Mouse (Mus musculus): Measurements from ENCODE around the gene Pip4k2c. TPM values are rescaled to one million over a fixed set of nuclear protein-coding genes. Genes with fewer than 3 reads are reported as not detected.
A peak's percentile ranks its signal among the peaks of the same experiment; 100 is the strongest.
"Not testable (repeated sequence)": the region's sequence is repeated elsewhere in the genome, so short reads cannot be mapped to it uniquely, and the experiment has no call there.

Gene Pip4k2c
- total RNA-seq, 2 experiments from 2014 or later: 42.2 to 47.4 TPM

GRCm38 (mm10) chr10:127177719-127178118 is 33.7 kb downstream of the Pip4k2c start:
- peak; percentile 59 to 83 for DNase-seq (ENCODE audit: extremely low spot score in 1 of 2, low spot score in 2 of 2)
- intact Hi-C loops (cut with DNase I): loop anchor here (2.0 kb wide), 1 partner anchor 51 kb away; no protein-coding TSS in a partner anchor

DNA sequence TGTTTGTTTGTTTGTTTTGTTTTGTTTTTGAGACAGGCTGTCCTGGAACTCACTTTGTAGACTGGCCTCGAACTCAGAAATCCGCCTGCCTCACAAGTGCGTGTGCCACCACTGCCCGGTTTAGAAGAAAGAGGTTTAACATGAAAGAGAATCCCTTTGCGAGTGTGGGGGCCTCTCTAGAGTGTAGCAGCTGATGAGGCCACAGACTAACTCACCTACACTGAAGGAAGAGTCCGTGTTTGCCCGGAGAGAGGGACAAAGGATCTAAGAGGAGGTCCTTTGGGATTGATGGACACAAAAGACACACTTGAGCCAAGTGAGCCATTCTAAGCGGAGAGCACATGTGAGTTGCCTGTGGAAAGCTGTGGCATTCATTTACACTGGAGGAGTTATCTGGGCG is 34.1 kb downstream of the Pip4k2c start:
- no peak for DNase-seq (ENCODE audit: extremely low spot score in 1 of 2, low spot score in 2 of 2)
- intact Hi-C loops (cut with DNase I): no loop called here

DNA sequence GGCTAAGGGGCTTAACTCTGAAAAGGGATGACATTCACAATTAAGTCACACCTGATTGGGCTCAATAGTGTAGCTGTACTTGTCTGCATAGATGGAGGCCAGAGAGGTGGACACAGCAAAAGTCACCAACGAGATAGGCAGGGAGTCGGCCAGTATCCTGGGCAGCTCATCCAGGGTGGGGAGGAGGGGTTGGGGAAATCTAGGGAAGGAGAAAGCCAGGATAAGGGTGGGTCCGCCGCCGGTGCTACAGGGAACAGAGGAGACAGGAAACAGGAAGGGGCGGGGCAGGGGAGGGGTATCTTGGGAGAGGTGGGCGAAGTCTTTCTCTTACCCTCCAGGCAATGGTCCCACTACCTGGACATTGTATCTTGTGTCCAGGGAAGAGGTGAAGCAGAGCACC is 34.6 kb downstream of the Pip4k2c start:
- intact Hi-C loops (cut with DNase I): no loop called here
- DNase-seq (ENCODE audit: extremely low spot score in 1 of 2, low spot score in 2 of 2): no peak

GRCm38 (mm10) chr10:127176228-127176627 is 35.2 kb downstream of the Pip4k2c start:
- intact Hi-C loops (cut with DNase I): no loop called here
- DNase-seq (ENCODE audit: extremely low spot score in 1 of 2, low spot score in 2 of 2): no peak

DNA sequence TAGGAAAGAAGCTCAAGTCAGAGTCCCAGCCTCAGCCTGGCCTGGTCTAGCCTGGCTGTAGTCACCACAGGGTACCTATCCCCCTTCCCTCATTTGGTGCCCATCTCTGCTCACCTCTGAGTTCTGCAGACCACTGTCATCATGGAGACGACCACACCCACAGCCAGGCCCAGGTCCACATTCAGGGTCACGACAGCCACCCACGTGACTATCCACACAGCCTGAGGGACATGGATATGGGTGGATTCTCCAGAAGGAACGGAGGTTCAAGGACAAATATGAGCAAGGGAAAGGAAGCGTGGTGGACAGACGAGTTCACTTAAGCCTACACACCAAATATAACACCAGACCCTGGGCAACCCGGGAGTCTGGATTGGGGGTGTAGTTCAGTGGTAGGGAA is 37.2 kb downstream of the Pip4k2c start:
- intact Hi-C loops (cut with DNase I): no loop called here

GRCm38 (mm10) chr10:127173148-127174065 is 38.0 kb downstream of the Pip4k2c start:
- intact Hi-C loops (cut with DNase I): no loop called here
- DNase-seq (ENCODE audit: extremely low spot score in 1 of 2, low spot score in 2 of 2): peak in 1 of 2 experiments; percentile 1

More for the DNA sequence above, 37.2 kb downstream of the Pip4k2c start:
- DNase-seq (ENCODE audit: extremely low spot score in 1 of 2, low spot score in 2 of 2): no peak

DNA sequence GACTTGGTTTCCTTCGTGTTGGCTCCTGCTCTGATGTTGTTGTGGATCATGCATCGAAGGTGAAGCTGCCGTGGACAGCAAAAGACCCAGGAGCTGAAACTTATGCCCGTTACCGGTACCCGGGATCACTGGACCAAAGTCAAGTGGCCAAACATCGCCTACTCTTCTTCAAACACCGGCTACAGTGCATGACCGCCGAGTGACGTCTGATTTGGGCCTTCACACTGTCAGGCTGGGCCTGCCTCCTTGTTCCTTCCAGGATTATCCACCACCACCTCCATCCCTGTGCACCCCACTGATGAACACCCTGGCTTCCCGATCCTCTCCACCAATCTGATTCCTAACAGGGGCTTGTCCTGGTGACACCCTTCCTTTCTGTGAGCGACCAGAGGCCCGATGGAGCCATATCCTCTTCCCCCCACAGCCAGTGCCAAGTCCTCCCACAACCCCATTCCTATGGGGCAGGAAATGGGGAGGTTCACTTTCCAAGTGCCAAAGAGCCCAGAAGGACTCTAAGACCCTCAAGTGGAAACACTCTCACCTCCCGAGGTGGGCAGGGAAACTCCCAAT is 39.7 kb downstream of the Pip4k2c start:
- DNase-seq (ENCODE audit: extremely low spot score in 1 of 2, low spot score in 2 of 2): no peak
- intact Hi-C loops (cut with DNase I): no loop called here

DNA sequence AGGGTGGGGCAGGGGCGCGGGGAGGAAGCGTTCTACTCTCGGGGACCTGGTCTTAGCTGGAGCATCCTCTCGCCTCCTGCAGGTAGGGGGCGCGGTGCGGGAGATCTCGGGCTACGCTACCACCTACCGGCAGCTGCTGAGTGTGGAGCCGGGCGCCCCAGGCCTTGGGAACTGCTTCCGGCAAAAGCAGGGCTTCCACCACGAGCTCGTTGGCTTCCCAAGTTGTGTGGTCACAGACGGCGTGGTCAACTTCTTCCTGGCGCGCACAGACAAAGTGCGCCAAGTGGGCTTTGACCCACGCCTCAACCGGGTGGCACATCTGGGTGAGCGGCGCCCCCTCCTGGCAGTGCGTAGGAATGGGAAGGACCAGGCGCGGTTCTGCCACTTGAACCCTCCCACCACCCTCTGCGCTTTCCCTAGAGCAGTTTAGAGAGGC is 40.5 kb downstream of the Pip4k2c start:
- peak in 1 of 2 experiments; percentile 78 for DNase-seq (ENCODE audit: extremely low spot score in 1 of 2, low spot score in 2 of 2)
- intact Hi-C loops (cut with DNase I): no loop called here

DNA sequence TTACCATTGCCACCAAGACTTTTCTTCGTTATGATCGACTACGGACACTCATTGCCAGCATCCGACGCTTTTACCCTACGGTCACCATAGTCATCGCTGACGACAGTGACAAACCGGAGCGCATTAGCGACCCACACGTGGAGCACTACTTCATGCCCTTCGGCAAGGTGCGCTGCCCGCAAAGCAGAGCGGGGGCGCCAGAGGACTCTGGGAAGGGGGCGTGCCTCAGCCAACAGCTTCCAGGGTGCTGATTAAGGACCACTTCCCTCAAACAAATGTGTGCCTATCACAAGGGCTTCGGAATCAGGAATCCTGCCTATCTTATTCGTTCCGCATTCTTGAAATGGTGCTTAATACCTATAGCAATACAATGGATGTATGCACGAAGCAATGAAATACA is 41.4 kb downstream of the Pip4k2c start:
- peak in 1 of 2 experiments; percentile 61 for DNase-seq (ENCODE audit: extremely low spot score in 1 of 2, low spot score in 2 of 2)
- intact Hi-C loops (cut with DNase I): no loop called here

DNA sequence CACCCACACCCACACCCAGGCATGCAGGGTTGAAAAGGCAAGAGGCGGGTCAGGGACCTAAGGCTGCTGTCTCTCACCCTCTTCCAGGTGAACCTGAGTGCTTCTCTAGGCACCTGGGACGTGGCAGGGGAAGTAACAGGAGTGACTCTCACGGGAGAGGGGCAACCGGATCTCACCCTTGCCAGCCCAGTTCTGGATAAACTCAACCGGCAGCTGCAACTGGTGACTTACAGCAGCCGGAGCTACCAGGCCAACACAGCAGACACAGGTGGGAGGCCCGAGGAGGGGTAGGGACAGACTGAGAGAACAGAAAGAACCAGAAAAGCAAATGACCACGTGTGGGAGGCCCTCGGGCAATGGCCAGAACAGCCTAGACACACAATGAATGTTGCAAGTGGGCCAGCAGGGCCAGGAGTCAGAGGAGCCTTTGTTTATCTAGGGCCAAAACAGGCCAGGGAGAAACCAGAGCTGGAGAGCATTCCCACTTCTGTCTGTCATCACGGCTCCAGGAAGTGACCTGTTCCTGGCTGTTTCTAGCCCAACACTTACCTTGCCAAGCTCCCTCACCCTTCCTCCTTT is 43.7 kb downstream of the Pip4k2c start:
- intact Hi-C loops (cut with DNase I): no loop called here

GRCm38 (mm10) chr10:127166771-127167613 is 44.4 kb downstream of the Pip4k2c start:
- intact Hi-C loops (cut with DNase I): no loop called here
- DNase-seq (ENCODE audit: extremely low spot score in 1 of 2, low spot score in 2 of 2): no peak

More for the DNA sequence above, 43.7 kb downstream of the Pip4k2c start:
- no peak for DNase-seq (ENCODE audit: extremely low spot score in 1 of 2, low spot score in 2 of 2)

DNA sequence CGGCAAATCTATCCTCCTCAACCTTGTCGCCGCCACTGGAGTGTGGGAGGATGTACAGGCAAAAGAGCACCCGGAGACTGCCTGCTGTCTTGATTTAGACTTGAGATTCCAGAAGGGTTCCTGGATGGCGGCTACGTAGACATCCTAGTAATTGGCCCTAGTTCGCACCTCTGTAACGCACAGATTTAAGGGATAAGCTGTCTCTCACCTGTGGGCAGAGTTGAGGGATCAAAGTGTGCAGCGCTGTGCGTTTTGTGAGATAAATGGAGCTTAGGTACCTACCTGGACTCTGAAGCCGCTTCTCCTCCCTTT is 45.0 kb downstream of the Pip4k2c start:
- intact Hi-C loops (cut with DNase I): no loop called here
- DNase-seq (ENCODE audit: extremely low spot score in 1 of 2, low spot score in 2 of 2): no peak

DNA sequence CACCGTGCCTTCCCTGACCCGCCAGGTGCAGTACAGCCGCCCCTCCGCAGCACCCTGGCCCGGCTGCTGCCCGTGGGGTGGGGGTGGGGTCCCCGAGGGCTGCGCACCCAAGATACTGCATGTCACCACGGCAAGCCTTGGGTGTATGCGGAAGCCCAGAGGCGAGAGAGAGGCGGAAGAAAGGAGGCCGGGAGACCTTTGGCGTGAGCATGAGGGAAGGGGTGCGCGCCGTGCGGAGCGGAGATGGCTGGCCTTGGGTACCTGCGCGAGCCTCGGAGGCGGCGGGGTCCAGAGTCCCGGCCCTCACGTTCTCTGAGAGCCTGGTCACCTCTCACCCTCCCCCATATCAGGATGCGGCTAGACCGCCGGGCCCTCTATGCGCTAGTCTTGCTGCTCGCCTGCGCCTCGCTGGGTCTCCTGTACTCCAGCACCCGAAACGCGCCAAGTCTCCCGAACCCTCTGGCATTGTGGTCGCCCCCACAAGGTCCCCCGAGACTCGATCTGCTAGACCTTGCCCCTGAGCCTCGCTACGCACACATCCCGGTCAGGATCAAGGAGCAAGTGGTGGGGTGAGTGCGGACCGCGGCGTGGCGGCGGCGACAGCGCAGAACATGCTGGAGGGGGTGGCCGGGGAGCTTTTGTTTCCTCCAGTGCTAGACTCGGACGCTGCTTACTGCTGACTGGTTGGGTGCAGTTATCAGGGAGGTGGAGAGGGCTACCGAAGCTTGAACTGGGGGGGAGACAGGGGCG is 45.6 kb downstream of the Pip4k2c start:
- intact Hi-C loops (cut with DNase I): loop anchor here (2.0 kb wide), 1 partner anchor 43 kb away; no protein-coding TSS in a partner anchor
- DNase-seq (ENCODE audit: extremely low spot score in 1 of 2, low spot score in 2 of 2): peak in 1 of 2 experiments; percentile 58

DNA sequence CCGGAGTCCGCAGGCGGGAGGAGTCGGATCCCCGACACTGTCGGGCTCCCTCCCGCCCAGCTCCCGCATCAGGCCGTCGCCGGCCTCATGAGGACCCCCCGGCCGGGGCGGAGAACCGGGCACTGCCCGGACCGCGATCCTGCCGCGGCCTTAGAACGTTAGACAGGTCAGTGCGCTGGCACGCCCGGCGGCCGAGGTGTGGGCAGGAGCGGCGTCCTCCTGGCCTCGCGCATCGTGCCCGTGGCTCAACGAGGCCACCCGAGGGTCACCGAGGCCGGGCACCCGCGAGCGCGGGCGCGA is 46.1 kb downstream of the Pip4k2c start:
- intact Hi-C loops (cut with DNase I): loop anchor here (2.0 kb wide), 1 partner anchor 43 kb away; no protein-coding TSS in a partner anchor
- DNase-seq (ENCODE audit: extremely low spot score in 1 of 2, low spot score in 2 of 2): no peak

- intact Hi-C loops (cut with DNase I): loop anchor here (2.0 kb wide), 1 partner anchor 42 kb away; no protein-coding TSS in a partner anchor
- peak; percentile 78 to 80 for DNase-seq (ENCODE audit: extremely low spot score in 1 of 2, low spot score in 2 of 2)
Observed at GRCm38 (mm10) chr10:127164631-127165353, 46.6 kb downstream of the Pip4k2c start, which contains the start of gene B4galnt1. TSS of gene B4galnt1 (plus strand) at chr10:127165225.

DNA sequence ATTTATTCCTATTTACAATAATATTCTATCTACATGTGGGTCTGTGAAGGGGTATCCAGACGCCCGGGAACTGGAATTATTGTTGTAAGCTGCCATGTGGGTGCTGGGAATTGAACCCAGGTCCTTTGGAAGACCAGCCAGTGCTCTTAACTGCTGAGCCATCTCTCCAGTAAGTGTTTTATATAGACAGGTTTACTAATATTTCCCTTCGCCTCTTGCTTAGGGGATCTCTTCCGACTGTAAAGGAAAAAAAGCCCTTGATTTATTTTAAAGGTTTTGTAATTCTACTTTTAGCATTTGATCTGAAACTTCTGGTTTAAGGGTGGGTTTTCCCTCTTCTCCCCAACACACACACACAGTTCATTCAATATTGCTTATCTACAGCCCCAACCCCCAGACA is 47.2 kb downstream of the Pip4k2c start:
- DNase-seq (ENCODE audit: extremely low spot score in 1 of 2, low spot score in 2 of 2): no peak
- intact Hi-C loops (cut with DNase I): loop anchor here (2.0 kb wide), 1 partner anchor 41 kb away; no protein-coding TSS in a partner anchor

- intact Hi-C loops (cut with DNase I); DNase-seq (ENCODE audit: extremely low spot score in 1 of 2, low spot score in 2 of 2): not testable (repeated sequence)
Observed at GRCm38 (mm10) chr10:127162771-127163261, 48.6 kb downstream of the Pip4k2c start.
